Mouse (Mus musculus): ENCODE results near the gene Set. TPM values are rescaled to one million over a fixed set of nuclear protein-coding genes. Genes with fewer than 3 reads are reported as not detected.
A peak's percentile ranks its signal among the peaks of the same experiment; 100 is the strongest.

Gene Set
- total RNA-seq, 2 experiments from 2014 or later, result 403 to 1,507 TPM

DNA sequence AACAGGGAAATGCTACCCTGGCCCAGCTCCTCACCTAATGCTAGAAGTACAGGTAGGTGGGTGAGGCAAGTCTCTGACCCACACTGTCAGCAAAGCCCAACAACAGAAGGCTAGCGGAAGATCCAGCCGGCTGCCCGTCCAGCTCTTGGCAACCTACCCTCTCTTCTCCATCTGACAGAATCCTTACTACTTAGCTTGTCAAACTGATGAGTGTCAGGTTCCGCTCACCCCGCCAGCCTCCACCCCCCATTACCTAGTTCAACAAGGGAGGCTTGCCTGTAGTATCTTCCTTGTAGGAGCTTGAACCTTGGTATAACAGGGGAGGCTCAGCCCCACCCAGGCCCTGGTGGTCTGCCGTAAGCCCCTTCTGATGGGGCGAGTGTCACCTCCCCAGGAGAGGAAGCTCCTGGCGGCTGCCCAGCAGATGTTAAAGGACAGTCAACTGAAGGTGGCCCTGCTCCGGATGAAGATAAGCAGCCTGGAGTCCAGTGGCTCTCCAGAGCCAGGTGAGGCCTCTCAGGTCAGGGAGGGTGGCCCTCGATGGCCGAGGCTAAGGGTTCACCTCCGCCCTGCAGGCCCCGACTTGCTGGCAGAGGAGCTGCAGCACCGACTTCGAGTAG is 23.1 kb downstream of the Set start:
- no peak for ATAC-seq (replicated peaks; ENCODE audit: low FRiP score, low TSS enrichment, poor library complexity, severe bottlenecking)

DNA sequence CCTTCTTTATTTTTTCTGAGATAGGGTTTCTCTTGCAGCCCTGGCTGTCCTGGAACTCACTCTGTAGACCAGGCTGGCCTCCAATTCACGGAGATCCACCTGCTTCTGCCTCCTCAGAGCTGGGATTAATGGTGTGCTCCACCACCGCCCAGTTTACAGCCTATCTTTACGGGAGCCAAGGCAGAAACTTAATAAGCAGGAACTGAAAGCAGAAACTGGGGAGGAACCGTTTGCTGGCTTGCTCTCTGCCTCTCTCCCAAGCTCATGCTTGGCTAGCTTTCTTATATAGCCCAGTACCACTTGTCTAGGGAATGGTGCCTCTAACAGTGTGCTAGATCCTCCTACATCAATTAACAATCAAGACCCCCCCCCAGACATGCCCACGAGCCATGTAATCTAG is 26.9 kb downstream of the Set start:
- no peak for ATAC-seq (replicated peaks; ENCODE audit: low FRiP score, low TSS enrichment, poor library complexity, severe bottlenecking)

DNA sequence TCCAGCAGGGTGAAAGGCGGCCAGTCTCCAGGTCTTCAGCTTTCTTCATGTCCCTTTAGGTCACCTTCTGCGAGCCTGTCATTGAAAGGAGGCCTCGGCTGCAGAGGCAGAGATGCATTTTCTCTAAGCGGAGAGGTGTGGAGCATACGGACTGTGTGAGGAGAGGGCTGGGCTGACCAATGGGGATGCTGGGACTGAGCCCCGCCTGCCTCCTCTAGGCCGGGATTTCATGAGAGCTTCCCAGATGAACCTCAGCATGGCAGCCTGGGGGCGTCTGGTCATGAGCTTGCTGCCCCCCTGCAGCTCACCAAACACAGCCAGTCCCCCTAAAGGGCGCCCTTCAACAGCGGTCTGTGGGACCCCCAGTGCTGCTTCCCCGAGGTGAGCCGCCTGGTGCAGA is 27.5 kb downstream of the Set start:
- ATAC-seq (replicated peaks; ENCODE audit: low FRiP score, low TSS enrichment, poor library complexity, severe bottlenecking), result no peak

DNA sequence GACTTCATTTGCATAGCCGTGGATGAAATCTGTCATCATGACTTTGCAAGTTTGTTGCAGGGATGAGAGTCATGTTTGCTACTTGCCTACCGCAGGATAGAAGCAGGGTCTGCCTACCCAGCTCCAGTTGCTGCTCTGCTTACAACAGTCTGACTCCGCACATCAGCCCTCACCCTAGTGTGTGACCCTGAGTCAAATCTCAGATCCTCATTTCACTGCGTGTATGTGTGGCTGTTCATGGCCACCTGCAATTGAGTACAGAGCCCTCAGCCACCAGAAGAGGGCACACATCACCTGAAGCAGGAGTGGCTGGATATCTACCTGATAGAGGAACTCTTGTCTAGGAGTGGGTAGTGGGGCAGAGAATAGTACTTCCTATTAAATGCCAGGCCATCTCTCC is 30.1 kb downstream of the Set start:
- no peak for ATAC-seq (replicated peaks; ENCODE audit: low FRiP score, low TSS enrichment, poor library complexity, severe bottlenecking)

DNA sequence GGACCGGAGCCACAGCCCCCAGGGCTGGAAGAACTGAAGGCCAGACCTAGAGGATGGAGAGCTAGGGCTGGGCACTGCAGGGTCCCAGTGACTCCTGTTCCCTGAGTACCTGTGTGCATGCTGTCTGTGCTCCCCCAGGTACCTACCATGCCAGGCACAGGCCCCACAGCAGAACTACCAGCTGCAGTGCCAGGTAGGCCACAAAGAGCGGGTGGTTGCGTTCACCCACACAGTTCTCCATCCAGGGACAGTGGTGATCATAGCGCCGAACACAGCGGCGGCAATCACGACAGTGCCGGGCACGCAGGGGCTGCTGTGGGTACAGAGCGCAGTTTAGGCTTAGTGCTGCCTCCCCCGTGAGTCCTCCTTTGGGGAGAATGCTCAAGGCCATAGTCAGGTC is 34.3 kb downstream of the Set start:
- ATAC-seq (replicated peaks; ENCODE audit: low FRiP score, low TSS enrichment, poor library complexity, severe bottlenecking), result no peak

DNA sequence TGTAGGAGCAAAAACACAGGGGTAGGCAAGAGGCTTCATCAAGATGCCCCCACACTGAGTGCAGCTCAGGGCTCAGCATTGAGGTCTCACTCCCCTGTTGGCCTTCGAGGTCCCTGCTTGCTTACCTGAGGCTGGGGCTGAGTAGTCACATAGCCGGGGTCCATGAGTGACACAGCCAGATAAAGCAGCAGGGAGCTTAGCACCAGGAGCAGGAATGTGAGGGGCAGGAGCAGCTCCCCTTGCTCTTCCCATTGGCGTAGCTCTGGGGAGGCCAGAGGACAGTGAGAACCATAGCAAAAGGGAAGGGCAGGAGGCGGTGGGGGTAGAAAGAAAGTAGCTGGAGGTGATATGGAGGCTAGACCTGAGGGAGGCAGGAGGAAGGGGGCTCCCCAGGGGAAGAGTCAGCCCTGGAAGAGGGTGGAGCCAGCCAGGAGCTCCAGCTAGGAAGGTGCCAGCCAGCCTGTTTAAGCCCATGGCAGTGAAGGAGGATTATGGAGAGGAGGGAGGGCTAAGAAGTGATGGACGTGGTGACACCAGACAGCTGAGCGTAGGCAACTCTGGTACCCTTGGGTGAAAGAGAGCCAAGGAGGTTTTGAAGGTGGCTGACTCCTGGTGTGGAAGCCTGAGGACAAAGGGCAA is 35.2 kb downstream of the Set start:
- ATAC-seq (replicated peaks; ENCODE audit: low FRiP score, low TSS enrichment, poor library complexity, severe bottlenecking), result no peak

DNA sequence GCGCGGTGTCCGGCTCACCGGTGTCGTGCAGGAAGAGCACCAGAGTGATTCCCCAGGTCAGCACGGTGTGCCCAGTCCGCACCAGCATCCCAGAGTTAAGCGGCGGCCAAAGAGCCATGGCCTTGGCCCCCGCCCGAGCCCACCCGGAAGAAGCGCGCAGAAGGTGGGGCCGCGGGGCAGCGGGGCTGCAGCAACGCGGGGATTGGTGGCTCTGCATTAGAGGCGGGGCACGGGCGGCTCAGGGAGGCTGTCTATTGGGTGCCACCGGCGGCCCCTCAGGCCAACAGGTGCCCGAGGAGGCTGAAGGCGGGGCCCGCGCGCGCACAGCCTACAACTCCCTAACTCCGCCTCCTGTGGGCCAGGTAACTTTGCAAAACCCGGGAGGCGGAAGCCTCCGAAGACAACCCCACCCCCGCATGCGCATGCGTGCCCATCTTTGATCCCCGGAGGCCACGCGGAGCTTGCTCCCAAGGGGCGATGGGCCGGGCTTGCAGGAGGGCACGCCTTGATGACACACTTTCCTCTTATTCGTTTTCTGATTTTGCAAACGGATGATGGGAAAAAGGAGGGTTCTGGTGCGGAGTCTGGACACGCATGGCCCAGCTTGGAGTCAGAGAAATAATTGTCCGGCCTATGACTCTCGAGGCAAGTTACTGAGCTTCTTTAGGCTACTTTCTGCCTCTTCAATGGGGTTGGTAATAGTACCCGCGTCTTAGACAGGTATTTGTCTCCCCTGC is 36.5 kb downstream of the Set start, which contains the start of gene Zdhhc12:
Gene Zdhhc12 (minus strand): TSS at position 178 of the 737 bp plus-strand sequence.
- peak; percentile 94 for ATAC-seq (replicated peaks; ENCODE audit: low FRiP score, low TSS enrichment, poor library complexity, severe bottlenecking)

DNA sequence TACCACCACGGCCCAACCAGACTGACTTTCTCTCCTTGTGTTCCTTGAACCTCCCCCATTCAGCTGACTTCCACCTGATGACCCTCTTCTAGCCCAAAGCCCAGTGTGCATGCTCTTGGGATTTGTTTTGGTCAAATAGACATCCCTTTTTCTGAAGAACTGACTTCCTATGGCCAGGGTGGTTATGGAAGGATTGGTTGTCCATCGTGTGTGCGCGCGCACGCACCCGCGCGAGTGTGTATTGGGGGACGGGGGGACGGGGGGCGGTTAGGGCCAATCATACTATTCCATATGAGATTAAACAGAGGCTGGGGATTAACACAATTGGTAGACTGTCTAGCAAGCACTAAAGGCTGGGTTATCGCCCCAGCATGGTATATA is 37.0 kb downstream of the Set start:
- ATAC-seq (replicated peaks; ENCODE audit: low FRiP score, low TSS enrichment, poor library complexity, severe bottlenecking), result no peak

DNA sequence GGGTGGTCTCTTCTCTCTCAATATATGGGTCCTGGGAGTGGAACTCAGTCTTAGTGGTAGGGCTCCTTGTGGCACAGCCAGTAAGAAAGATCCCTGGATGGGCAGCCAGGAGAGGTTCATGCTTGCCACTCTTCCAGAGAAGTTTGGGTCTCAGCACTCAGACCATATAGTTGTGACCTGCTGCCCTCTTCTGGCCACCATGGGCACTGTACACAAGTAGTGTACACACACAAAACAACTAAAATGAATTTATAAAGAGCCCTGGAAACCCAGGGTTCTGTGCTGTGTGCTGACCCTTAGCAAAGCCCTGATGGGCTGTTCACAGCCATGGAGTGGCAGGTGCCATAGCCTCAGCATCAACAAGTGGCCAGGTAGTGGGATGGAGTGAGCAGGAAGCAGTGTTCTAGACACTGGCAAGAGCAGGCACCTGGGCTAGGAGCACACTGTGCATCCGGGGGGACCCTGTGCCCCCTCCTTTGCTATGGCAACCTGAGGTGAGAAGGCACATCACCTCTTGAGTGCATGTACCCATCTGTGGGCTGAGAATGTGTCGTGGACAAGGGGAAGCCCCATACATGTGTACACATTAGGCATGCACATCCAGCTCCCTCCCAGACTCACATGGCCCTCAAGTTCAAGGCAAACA is 38.8 kb downstream of the Set start:
- ATAC-seq (replicated peaks; ENCODE audit: low FRiP score, low TSS enrichment, poor library complexity, severe bottlenecking), result peak; percentile 46

DNA sequence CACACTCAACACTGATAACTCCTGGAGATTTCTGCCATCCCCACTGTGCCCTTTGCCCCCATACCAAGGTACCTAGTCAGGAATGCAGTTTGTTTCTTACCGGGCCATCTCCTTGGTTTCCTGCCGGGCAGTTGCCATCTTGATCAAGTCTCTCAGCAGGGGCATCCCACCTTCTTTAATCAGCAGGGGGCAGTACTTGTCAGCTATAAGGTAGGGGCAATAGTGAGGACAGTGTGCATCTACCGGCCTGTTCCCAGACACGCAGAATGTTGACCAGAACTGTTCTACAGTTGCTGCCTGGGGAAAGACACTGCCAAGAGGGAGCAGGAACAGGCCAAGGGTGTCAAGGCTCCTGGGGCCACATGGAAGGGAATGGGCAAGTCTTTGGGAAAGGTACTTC is 43.0 kb downstream of the Set start:
- no peak for ATAC-seq (replicated peaks; ENCODE audit: low FRiP score, low TSS enrichment, poor library complexity, severe bottlenecking)

DNA sequence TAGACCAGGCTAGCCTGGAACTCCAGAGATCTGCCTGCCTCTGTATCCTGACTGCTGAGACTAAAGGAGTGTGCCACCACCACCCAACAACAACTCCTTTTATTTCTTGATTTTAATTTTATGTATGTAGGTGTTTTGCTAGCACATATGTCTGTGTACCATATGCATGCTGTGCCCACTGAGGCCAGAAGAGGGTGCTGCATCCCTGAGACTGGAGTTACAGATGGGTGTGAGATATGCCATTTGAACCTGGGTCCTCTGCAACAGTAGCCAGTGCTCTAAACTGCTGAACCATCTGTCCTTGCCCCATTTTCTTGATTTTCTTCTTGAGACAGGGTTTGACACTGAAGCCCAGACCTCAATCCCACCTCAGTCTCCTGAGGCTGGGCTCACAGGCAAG is 49.2 kb downstream of the Set start:
- ATAC-seq (replicated peaks; ENCODE audit: low FRiP score, low TSS enrichment, poor library complexity, severe bottlenecking), result peak; percentile 75

DNA sequence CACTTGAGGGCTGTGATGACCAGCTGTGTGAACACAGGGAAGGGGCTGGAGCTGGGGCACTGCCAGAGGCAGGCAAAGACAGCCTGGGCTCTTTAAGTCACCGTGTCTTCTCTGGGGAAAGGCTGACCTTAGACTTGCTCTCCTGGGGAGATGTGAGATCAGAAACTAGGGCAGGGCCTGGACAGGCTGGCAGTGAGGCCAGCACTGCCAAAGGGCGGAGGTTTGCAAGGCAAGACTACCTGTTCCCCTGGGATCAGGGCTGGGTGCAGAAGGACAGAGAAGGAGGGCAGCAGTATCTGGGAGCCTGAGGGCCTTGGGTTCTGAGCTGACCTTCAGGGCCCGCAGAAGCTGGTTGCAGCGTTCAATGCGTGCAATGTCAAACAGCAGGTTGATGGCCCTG is 50.5 kb downstream of the Set start:
- ATAC-seq (replicated peaks; ENCODE audit: low FRiP score, low TSS enrichment, poor library complexity, severe bottlenecking), result no peak

DNA sequence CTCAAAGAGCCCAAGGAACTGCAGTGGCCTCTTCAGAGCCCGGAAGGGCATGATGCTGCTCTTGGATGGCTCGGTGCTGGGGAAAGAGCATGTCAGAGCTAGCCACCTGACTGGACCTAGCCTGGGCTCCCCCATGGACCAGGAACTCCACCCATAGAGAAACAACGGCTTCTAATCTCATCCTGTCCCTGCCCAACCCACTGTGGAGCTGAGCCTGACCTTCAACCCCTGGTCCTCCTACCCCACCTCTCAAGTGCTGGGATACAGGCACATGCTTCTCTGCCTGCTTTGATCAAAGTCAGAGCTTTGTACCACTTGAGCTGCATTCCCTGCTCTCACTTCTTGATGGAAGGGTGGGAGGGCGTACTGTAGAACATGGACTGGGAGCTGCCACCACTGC is 51.1 kb downstream of the Set start:
- ATAC-seq (replicated peaks; ENCODE audit: low FRiP score, low TSS enrichment, poor library complexity, severe bottlenecking), result no peak

DNA sequence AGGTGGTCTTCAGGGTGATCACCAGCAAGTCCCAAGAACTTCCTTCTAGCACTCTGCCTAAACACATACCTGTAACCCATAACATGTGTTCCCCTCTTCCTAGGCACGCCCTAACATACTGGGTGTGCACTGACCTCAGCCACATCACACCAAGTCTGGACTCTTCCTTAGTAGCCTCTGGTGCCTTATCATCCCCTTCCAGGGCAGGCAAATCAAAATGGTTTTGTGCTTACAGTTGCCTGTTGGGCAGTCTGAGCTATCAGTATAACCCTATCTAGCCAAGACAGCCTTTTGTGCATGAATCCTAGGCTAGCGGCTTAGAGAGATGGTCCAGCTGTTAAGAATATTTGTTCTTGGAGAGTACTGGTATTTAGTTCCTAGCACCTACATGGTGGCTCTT is 54.3 kb downstream of the Set start:
- ATAC-seq (replicated peaks; ENCODE audit: low FRiP score, low TSS enrichment, poor library complexity, severe bottlenecking), result peak; percentile 86

DNA sequence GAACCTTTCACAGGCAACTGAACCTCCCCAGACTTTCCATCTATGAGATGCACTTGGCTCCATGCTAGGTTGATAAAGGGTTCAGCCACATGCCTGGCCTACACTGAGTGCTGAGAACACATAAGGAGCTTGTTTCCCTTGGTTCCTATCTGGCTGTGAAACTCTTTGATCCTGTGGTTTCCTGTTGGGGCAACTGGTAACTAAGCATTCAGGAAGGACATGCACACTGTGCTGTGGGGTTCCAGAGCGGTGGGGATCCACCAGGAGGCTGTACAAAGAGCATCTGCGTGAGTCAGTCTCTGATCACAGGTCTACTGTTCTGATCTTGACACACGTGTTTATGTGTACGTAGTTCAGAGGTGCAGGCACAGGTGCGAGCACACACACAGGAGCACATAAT is 55.4 kb downstream of the Set start:
- peak; percentile 12; the same call in 1 of the 2 replicates for ATAC-seq (replicated peaks; ENCODE audit: low FRiP score, low TSS enrichment, poor library complexity, severe bottlenecking)

DNA sequence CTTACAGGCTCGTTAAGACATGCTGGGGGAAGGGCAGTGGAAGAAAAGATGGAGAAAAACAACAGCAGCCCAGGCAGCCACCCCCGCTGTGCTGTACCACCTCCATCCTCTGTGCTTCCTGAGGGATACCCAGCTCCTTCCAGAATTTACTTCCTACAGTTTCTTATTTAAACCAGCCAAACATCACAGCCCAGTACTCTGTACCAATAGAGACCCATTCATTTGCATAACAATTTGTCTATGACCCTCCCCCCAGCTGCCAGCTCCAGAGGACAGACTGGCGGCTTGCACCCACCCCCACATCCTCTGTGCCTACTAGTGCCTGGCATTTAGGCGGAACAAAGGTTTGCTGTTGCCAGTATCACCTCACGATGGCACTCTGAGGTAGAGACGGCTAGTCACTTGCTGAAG is 62.5 kb downstream of the Set start:
- ATAC-seq (replicated peaks; ENCODE audit: low FRiP score, low TSS enrichment, poor library complexity, severe bottlenecking), result no peak

DNA sequence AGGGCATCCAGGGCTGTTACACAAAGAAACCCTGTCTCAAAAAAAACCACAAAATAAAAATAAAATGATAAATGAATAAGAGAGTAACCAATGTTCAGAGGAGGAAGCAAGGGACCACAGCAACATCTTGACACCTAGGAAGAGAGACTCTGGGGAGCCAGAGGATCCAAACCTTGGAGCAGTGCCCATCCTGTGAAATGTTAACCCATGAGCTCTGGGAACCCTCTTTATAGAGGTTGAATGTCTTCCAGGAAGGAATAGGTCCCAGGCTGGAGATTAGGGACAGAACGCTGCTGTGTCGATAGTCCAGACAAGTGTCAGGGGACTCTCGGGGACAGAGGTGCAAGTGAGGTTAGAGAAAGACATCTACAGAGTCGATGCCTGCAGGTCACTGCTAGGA is 63.1 kb downstream of the Set start:
- no peak for ATAC-seq (replicated peaks; ENCODE audit: low FRiP score, low TSS enrichment, poor library complexity, severe bottlenecking)

All from megakaryocyte-erythroid progenitor cell, adult 5-6 weeks (primary cell).